Mouse (Mus musculus) frontal cortex, postnatal 36 days (tissue): ENCODE measurements around the gene Gna14.
A peak's percentile ranks its signal among the peaks of the same experiment; 100 is the strongest.

Source experiments
- DNase-seq, 2 experiments: peaks; one replicate each; pipeline ENCODE4 v3.0.0; 2022; ENCODE audit warnings: low spot score in 2 of 2

Gna14 gene

DNA sequence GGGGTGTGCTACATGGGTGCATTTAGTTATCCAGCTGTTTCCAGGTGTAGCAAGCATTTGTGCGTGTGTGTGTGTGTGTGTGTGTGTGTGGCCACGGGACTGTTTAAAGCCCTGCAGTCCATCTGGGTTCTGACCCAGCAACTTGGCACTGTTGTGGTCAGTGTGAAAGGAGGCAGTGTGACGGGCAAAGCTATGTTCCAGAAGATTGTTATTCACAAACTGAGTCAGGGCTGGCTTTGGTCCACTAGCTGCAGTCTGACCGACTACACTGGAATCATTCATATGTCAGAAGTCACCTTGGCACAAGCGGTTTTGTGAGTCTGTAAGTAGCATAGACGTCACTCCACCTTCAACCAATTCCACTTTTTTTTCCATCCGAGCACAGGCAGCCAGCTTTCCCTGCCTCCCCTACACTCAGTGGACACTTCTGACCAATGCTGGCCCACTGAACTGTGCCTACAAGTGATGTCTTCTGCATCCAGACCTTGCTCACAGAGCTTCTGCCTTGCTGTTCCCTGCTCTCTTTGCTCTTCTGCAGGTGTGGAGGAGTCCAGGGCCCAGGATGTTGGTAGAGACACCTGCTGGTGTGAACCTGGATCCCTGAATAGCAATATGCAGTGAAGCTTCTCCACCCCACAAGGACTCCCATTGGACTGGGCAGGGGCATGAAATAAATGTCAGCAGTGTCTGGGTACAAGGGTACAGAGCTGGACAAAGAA lies 157.9 kb downstream of the Gna14 start:
- DNase-seq, result peak in 1 of 2 experiments; percentile 22

DNA sequence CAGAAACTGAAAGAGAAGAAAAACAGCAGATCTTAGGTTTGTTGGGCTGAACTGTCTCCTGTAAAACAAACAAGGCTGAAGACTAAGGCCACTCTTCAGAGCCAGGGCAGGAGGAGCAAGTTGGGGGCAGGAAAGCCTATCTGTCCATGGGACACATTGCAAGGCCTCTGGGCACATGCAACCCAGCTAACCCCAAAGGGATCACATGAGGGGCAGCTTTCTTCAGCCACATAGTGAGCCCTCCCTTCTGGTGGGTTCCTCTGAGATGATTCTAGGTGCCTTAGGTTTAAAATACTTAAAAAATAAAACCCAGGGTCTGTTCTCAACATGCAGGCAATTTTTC lies 158.4 kb downstream of the Gna14 start:
- no peak for DNase-seq

- no peak for DNase-seq
Observed at GRCm38 (mm10) chr19:16597216-16597615, 161.7 kb downstream of the Gna14 start.

GRCm38 (mm10) chr19:16598653-16599297 lies 163.2 kb downstream of the Gna14 start:
- no peak for DNase-seq

GRCm38 (mm10) chr19:16599298-16599970 lies 163.9 kb downstream of the Gna14 start:
- DNase-seq, result peak; percentile 72 to 82

DNA sequence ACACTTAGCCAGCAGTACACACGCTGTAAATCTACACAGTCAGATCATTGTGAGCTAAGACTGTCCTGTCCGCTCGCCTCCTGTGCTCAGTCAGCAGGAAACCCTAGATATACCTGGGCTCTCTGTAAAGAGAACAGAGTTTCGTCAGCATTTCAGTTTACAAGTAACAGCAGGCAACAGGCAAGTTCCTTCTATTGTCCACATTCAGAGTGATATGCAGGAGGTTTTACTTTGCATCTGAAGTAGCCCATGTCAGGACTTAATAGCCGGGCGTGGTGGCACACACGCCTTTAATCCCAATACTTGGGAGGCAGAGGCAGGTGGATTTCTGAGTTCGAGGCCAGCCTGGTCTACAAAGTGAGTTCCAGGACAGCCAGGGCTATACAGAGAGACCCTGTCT lies 166.5 kb downstream of the Gna14 start:
- DNase-seq, result no peak

- DNase-seq, result no peak
Observed at GRCm38 (mm10) chr19:16607634-16608033, 172.1 kb downstream of the Gna14 start.

- DNase-seq, result no peak
Observed at GRCm38 (mm10) chr19:16623154-16623553, 187.6 kb downstream of the Gna14 start.

DNA sequence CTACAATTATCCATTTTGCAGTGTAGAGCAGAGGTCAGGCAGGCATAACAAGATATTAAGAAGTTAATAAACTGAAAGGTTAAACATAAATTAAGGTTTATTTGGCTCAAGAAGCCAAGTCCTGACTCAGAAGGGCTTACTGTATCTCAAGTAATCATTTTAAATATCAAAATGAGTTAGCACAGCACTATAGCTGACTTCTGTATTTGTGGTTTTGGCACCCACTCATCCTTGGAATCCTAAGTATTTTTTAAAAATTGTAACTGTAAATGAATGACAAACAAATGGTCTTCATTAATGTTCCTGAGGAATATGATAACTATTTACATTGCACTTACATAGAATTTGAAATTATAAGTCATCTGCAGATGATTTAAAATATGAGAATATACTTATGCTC lies 189.4 kb downstream of the Gna14 start:
- DNase-seq, result no peak

- DNase-seq, result no peak
Observed at GRCm38 (mm10) chr19:16625610-16626395, 190.2 kb downstream of the Gna14 start.
